Mouse (Mus musculus): ENCODE data around the gene Kalrn. TPM values are rescaled to one million over a fixed set of nuclear protein-coding genes. Genes with fewer than 3 reads are reported as not detected.

The Kalrn gene
- polyA plus RNA-seq, 1 experiment from 2014 or later: 30.0 TPM

DNA sequence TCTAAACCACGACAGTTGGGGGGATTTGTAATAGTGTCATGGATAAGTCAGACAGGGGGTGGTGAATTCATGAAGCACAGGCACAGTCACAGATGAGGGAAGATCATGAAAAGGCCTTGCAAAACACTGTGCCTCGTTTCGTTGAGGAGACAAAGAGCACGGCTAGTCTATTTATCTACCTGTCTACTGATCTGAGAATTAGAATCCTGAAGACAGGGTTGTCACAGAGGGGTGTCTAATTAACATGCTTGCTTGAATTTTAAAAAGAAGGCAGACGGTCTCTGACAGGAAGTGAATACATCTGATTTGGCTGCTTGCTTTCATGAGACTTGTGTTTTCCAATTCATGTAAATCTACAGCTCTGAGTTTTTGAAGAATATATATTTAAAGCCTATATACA lies 52.3 kb downstream of the Kalrn start:
- Histone ChIP-seq H3K4me3 (replicated peaks) (no peak overlapping the region), H3K27ac (no peak overlapping the region), H3K9me3 (no peaks in the 10 kb centered on the region), H3K9ac (no peak overlapping the region), H3K4me1 (peaks cover 43% of the 10 kb centered on the region), H3K27me3 (no peaks in the 10 kb centered on the region), H3K4me2 (no peak overlapping the region), H3K36me3 (replicated peaks) (no peaks in the 10 kb centered on the region)
- 8% methylated on average over 5 of the region's 5 CpGs for WGBS
- ATAC-seq (ENCODE audit: low FRiP score): no peak

GRCm38 (mm10) chr16:34516891-34517398 lies 56.4 kb downstream of the Kalrn start:
- peaks cover 70% of the 10 kb centered on the region for H3K4me1 ChIP-seq
- no peak overlapping the region for H3K4me3 ChIP-seq (replicated peaks)
- no peaks in the 10 kb centered on the region for H3K36me3 ChIP-seq (replicated peaks)
- H3K27me3 ChIP-seq: no peaks in the 10 kb centered on the region
- 67% methylated on average over 12 of the region's 12 CpGs for WGBS
- no peak for ATAC-seq (ENCODE audit: low FRiP score)
- peak overlapping the region; percentile 16 for H3K27ac ChIP-seq
- H3K9ac ChIP-seq: no peak overlapping the region
- H3K4me2 ChIP-seq: no peak overlapping the region
- no peaks in the 10 kb centered on the region for H3K9me3 ChIP-seq

DNA sequence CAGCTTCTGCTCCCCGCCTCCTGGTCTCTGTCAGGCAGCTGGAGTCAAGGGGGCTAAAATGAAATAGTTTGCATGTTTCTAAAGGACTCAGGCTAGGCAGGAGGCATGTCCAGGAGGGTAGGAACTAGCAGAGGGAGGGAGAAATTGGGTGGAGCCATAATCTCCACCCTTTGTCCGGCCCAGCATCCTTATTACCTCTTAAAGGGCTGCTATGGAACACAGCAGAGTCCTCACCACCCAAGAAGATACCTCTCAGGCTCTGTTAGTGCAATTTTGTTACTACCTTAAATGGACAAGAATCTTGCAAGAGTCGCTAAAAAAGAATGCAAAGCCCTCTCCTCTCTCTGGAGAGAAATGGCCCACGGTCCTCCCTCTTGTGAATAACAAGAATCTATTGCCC lies 57.8 kb downstream of the Kalrn start:
- no peak overlapping the region for H3K4me2 ChIP-seq

GRCm38 (mm10) chr16:34513956-34514593 lies 59.3 kb downstream of the Kalrn start:
- Histone ChIP-seq H3K27ac (peak overlapping the region; percentile 47), H3K4me2 (no peak overlapping the region), H3K9ac (no peak overlapping the region), H3K36me3 (replicated peaks) (no peaks in the 10 kb centered on the region), H3K4me1 (peaks cover 71% of the 10 kb centered on the region), H3K9me3 (no peaks in the 10 kb centered on the region), H3K4me3 (replicated peaks) (no peak overlapping the region), H3K27me3 (no peaks in the 10 kb centered on the region)
- ATAC-seq (ENCODE audit: low FRiP score): 0 out of 2 replicates have a peak, but pooled peaks have one; percentile 37
- 57% methylated on average over 13 of the region's 13 CpGs for WGBS

More for the DNA sequence above, 57.8 kb downstream of the Kalrn start:
- Histone ChIP-seq H3K27ac (no peak overlapping the region), H3K36me3 (replicated peaks) (no peaks in the 10 kb centered on the region), H3K4me3 (replicated peaks) (no peak overlapping the region), H3K9me3 (no peaks in the 10 kb centered on the region), H3K9ac (no peak overlapping the region), H3K27me3 (no peaks in the 10 kb centered on the region), H3K4me1 (peaks cover 67% of the 10 kb centered on the region)
- no peak for ATAC-seq (ENCODE audit: low FRiP score)
- WGBS: 81% methylated on average over 4 of the region's 4 CpGs

DNA sequence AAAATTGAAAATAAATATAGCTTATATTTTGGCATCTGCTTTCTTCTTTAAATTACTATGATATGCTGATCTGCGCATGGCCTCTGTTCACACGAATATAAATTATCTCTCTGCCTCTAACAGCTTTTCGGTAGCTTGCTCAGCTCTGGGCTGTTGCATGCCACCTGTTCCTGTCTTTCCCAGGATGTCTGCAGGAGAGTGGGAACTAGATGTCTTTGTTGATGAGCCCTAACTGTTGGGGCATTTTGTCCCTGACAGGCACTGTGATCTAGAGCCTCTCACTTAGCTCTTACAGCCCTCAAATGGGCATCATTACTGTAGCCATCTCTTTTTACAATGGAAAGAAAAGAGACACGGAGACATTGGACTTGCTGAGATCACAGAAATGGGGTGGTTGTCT lies 61.0 kb downstream of the Kalrn start:
- Histone ChIP-seq H3K9me3 (no peaks in the 10 kb centered on the region), H3K27me3 (no peaks in the 10 kb centered on the region), H3K4me3 (replicated peaks) (no peak overlapping the region), H3K4me2 (no peak overlapping the region), H3K27ac (no peak overlapping the region), H3K9ac (no peak overlapping the region), H3K4me1 (peaks cover 62% of the 10 kb centered on the region), H3K36me3 (replicated peaks) (no peaks in the 10 kb centered on the region)
- no peak for ATAC-seq (ENCODE audit: low FRiP score)
- WGBS: 82% methylated on average over 4 of the region's 4 CpGs

DNA sequence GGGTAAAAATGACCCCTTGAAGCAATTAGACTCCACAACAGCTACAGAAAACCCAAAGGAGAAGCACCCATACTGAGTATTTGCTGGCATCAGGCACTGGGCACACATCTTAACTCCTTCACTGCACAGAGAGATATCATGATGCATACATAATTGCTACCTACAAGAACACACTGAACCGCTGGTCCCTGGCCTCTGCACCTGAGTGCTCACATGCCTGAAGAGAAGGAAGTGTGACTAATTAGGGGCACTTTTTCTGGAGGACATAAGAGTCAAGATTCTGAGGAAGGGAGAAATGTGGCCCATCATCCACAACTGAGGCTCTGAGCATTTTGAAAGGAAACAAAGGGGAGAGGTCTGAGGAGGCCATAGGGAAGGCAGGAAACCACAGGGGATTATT lies 65.2 kb downstream of the Kalrn start:
- no peaks in the 10 kb centered on the region; the same call in 1 of the 2 replicates for H3K36me3 ChIP-seq (replicated peaks)
- H3K27ac ChIP-seq: no peak overlapping the region
- no peak overlapping the region for H3K4me2 ChIP-seq
- H3K4me3 ChIP-seq (replicated peaks): no peak overlapping the region
- ATAC-seq (ENCODE audit: low FRiP score): no peak
- no peak overlapping the region for H3K9ac ChIP-seq
- peaks cover 24% of the 10 kb centered on the region for H3K4me1 ChIP-seq
- H3K9me3 ChIP-seq: no peaks in the 10 kb centered on the region
- WGBS: 91% methylated on average over 1 of the region's 1 CpGs
- H3K27me3 ChIP-seq: no peaks in the 10 kb centered on the region

DNA sequence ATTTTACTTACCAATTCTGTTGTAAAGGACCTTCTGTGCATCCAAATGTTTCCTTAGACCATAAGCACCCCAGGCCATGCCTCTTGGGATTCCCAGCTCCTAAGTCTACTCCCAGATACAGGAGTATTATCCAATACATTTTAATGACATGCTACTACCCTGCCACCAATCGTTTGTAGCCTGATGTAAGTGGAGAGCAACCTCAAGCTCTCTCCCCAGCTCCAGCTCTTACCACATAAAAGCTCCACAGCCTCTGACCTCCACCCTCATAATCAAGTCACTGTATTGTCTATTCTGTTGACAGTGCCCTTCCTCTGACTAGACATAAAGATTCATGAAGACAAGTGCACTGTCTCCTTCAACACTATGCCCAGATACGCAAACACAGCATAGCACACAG lies 67.3 kb downstream of the Kalrn start:
- no peak for ATAC-seq (ENCODE audit: low FRiP score)
- H3K9ac ChIP-seq: no peak overlapping the region
- no peak overlapping the region for H3K4me3 ChIP-seq (replicated peaks)
- H3K4me2 ChIP-seq: no peak overlapping the region
- no peaks in the 10 kb centered on the region for H3K27me3 ChIP-seq
- H3K9me3 ChIP-seq: no peaks in the 10 kb centered on the region
- no peak overlapping the region for H3K27ac ChIP-seq
- no peaks in the 10 kb centered on the region; the same call in 1 of the 2 replicates for H3K36me3 ChIP-seq (replicated peaks)
- WGBS: 79% methylated on average over 2 of the region's 2 CpGs
- H3K4me1 ChIP-seq: peaks cover 15% of the 10 kb centered on the region

GRCm38 (mm10) chr16:34504250-34504649 lies 69.1 kb downstream of the Kalrn start:
- H3K4me3 ChIP-seq (replicated peaks): no peak overlapping the region
- no peaks in the 10 kb centered on the region for H3K9me3 ChIP-seq
- no peaks in the 10 kb centered on the region for H3K27me3 ChIP-seq
- 92% methylated on average over 10 of the region's 10 CpGs for WGBS
- peaks cover 7% of the 10 kb centered on the region; the same call in 1 of the 2 replicates for H3K4me1 ChIP-seq
- no peak overlapping the region for H3K4me2 ChIP-seq
- H3K9ac ChIP-seq: no peak overlapping the region
- no peak for ATAC-seq (ENCODE audit: low FRiP score)
- H3K27ac ChIP-seq: no peak overlapping the region
- no peaks in the 10 kb centered on the region; the same call in 1 of the 2 replicates for H3K36me3 ChIP-seq (replicated peaks)

- Histone ChIP-seq H3K4me3 (replicated peaks) (no peak overlapping the region), H3K4me2 (no peak overlapping the region), H3K27me3 (no peaks in the 10 kb centered on the region), H3K9ac (no peak overlapping the region), H3K9me3 (0 out of 2 replicates have a peak, but pooled peaks cover under 1% of the 10 kb centered on the region), H3K4me1 (no peaks in the 10 kb centered on the region), H3K36me3 (replicated peaks) (no peaks in the 10 kb centered on the region; the same call in 1 of the 2 replicates), H3K27ac (no peak overlapping the region)
- no peak for ATAC-seq (ENCODE audit: low FRiP score)
Observed at GRCm38 (mm10) chr16:34502110-34502509, 71.2 kb downstream of the Kalrn start.

GRCm38 (mm10) chr16:34494741-34495140 lies 78.6 kb downstream of the Kalrn start:
- 0 out of 2 replicates have a peak, but pooled peaks cover 3% of the 10 kb centered on the region for H3K9me3 ChIP-seq
- no peak overlapping the region for H3K4me3 ChIP-seq (replicated peaks)
- no peak overlapping the region for H3K27ac ChIP-seq
- no peak overlapping the region for H3K9ac ChIP-seq
- H3K36me3 ChIP-seq (replicated peaks): no peaks in the 10 kb centered on the region
- H3K27me3 ChIP-seq: no peaks in the 10 kb centered on the region
- H3K4me1 ChIP-seq: peaks cover 13% of the 10 kb centered on the region
- 90% methylated on average over 1 of the region's 1 CpGs for WGBS
- no peak overlapping the region for H3K4me2 ChIP-seq
- no peak for ATAC-seq (ENCODE audit: low FRiP score)

DNA sequence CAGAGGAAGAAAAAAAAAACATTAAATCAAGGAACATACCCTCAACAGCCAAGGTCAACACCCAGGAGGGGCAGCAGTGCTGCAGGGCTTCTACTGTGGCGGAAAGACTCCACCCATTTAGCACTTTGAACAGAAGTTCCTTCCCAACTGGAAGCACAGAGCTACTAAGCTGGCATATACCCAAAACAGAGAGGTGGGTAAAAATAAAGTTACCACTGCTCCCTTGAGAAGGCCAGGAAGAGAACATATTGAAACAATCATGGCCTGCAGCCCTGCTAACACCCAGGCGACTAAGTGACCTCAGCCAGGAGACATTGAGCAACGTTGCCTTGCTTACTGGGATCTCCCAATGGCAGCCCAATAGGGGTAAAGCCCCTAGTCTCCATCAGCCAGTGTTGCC lies 79.4 kb downstream of the Kalrn start:
- H3K4me3 ChIP-seq (replicated peaks): no peak overlapping the region
- no peak for ATAC-seq (ENCODE audit: low FRiP score)
- H3K27ac ChIP-seq: no peak overlapping the region
- H3K27me3 ChIP-seq: no peaks in the 10 kb centered on the region
- H3K4me2 ChIP-seq: no peak overlapping the region
- peaks cover 14% of the 10 kb centered on the region for H3K4me1 ChIP-seq
- WGBS: 88% methylated on average over 3 of the region's 3 CpGs
- no peaks in the 10 kb centered on the region for H3K36me3 ChIP-seq (replicated peaks)
- no peak overlapping the region for H3K9ac ChIP-seq
- H3K9me3 ChIP-seq: 0 out of 2 replicates have a peak, but pooled peaks cover 3% of the 10 kb centered on the region

- Histone ChIP-seq H3K4me1 (peaks cover 19% of the 10 kb centered on the region), H3K27me3 (no peaks in the 10 kb centered on the region), H3K36me3 (replicated peaks) (no peaks in the 10 kb centered on the region), H3K27ac (no peak overlapping the region), H3K9me3 (no peaks in the 10 kb centered on the region), H3K9ac (no peak overlapping the region), H3K4me2 (no peak overlapping the region), H3K4me3 (replicated peaks) (no peak overlapping the region)
- 53% methylated on average over 8 of the region's 8 CpGs for WGBS
- no peak for ATAC-seq (ENCODE audit: low FRiP score)
Observed at GRCm38 (mm10) chr16:34491225-34491624, 82.1 kb downstream of the Kalrn start.

- Histone ChIP-seq H3K27me3 (no peaks in the 10 kb centered on the region), H3K4me3 (replicated peaks) (no peak overlapping the region), H3K9me3 (no peaks in the 10 kb centered on the region), H3K4me2 (no peak overlapping the region), H3K27ac (no peak overlapping the region), H3K9ac (no peak overlapping the region), H3K36me3 (replicated peaks) (no peaks in the 10 kb centered on the region), H3K4me1 (peaks cover 26% of the 10 kb centered on the region)
- no peak for ATAC-seq (ENCODE audit: low FRiP score)
- WGBS: 47% methylated on average over 8 of the region's 8 CpGs
Observed at GRCm38 (mm10) chr16:34490506-34490905, 82.8 kb downstream of the Kalrn start.
